11 mouse cellular contexts compared by ENCODE assay signal in the genomic region with DNA sequence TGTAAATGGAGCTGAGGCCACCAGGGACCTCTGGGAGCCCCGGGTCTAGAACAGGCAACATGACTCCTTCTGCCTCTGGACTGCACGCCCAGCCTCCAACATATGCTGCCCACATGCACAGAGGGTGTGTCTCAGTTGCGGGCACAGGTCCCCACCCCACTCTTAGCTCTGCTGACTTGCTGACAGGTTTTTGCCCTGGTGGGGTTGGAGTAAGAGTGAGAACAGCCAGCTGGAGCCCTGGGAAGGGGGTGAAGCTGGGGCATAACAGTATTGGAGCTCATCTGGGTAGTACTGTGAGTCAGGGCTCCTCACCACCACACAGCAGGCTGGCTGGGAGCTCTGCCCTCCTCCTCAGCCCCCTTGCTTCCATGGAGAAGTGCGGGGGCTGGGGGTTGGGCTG.
A peak's percentile ranks its signal among the peaks of the same experiment; 100 is the strongest.
DNase-seq lines count a peak whose midpoint lies in the region; ATAC-seq and TF ChIP-seq lines count a peak whose summit lies in the region.
"Had no signal": no experiment of that assay in that cellular context is flagged by ENCODE, and none has a peak within 500 bp of the region (broad histone marks: within the 10 kb centered on the region; RNA-seq: fewer than 3 reads in every experiment).

No protein-coding gene starts in this region.

- in situ Hi-C loops in CH12.LX (cut with MboI; ENCODE audit: low pct_ligation_motif_present, low pct_unique_long_range_greater_than_20kb, low sequenced_read_pairs): no loop called here

- no peak for DNase-seq in hindbrain, embryonic 10.5 days (ENCODE audit: low spot score)
- peak; percentile 41 for DNase-seq in CH12.LX (ENCODE audit: extremely low read depth)
- DNase-seq in embryonic facial prominence, embryonic 10.5 days (ENCODE audit: low spot score): no peak
- no peak for DNase-seq in retina, embryonic 14.5 days (ENCODE audit: low spot score)
- DNase-seq in gastrocnemius, adult 18-20 months (ENCODE audit: low spot score): no peak
- DNase-seq in adrenal gland, postnatal 25 days: no peak
- DNase-seq: cerebellum, postnatal 10 days; gastrocnemius, adult 2 months; lung, postnatal 36 days had no signal

- TF ChIP-seq CTCF in CH12.LX (conservative IDR thresholded peaks at IDR 0.05 in 1 of 2, IDR thresholded peaks at IDR 0.05 in 1 of 2; ENCODE audit: low read depth in 2 of 2, low read length in 2 of 2): no peak

- H3K27ac ChIP-seq in hindbrain, embryonic 12.5 days: no peak overlapping the region
- H3K27ac ChIP-seq in hindbrain, embryonic 10.5 days: no peak overlapping the region
- peak overlapping the region; percentile 7; the same call in 1 of the 2 replicates for H3K27ac ChIP-seq in CH12.LX (ENCODE audit: insufficient read depth, low read depth)
- H3K27ac ChIP-seq in embryonic facial prominence, embryonic 10.5 days (replicated peaks): peak overlapping the region; percentile 7; the same call in 1 of the 2 replicates
- peak overlapping the region; percentile 5; the same call in 1 of the 2 replicates for H3K27ac ChIP-seq in macrophage
- H3K27ac ChIP-seq: gastrocnemius, adult 2 months had no signal

- 0 out of 2 replicates have a peak, but pooled peaks cover 14% of the 10 kb centered on the region for H3K4me1 ChIP-seq in hindbrain, embryonic 12.5 days
- H3K4me1 ChIP-seq in hindbrain, embryonic 10.5 days (replicated peaks): peaks cover 28% of the 10 kb centered on the region
- peaks cover 15 to 65% of the 10 kb centered on the region in 2 experiments for H3K4me1 ChIP-seq in CH12.LX (ENCODE audit: control insufficient read depth in 1 of 2, insufficient read depth in 2 of 2)
- H3K4me1 ChIP-seq in embryonic facial prominence, embryonic 10.5 days: peaks cover 22% of the 10 kb centered on the region

- no peak overlapping the region for H3K9ac ChIP-seq in hindbrain, embryonic 12.5 days
- no peak overlapping the region for H3K9ac ChIP-seq in CH12.LX (ENCODE audit: insufficient read depth, low read depth)

- H3K4me3 ChIP-seq in hindbrain, embryonic 12.5 days: no peak overlapping the region
- no peak overlapping the region for H3K4me3 ChIP-seq in hindbrain, embryonic 10.5 days
- H3K4me3 ChIP-seq in CH12.LX (replicated peaks in 1 of 3; ENCODE audit: low read depth in 2 of 3, low read length in 2 of 3, poor library complexity in 1 of 3) (no peak overlapping the region), macrophage (ENCODE audit: inconsistent target) (no peak overlapping the region)
- H3K4me3 ChIP-seq in embryonic facial prominence, embryonic 10.5 days: no peak overlapping the region
- H3K4me3 ChIP-seq: gastrocnemius, adult 2 months had no signal

- H3K79me2 ChIP-seq in CH12.LX (replicated peaks; ENCODE audit: control insufficient read depth, extremely low read depth, insufficient read depth, poor library complexity, severe bottlenecking) (no peaks in the 10 kb centered on the region), macrophage (ENCODE audit: inconsistent target) (no peaks in the 10 kb centered on the region)

- H3K27me3 ChIP-seq in hindbrain, embryonic 12.5 days: no peaks in the 10 kb centered on the region
- H3K27me3 ChIP-seq in hindbrain, embryonic 10.5 days (ENCODE audit: insufficient read depth, poor library complexity, severe bottlenecking): no peaks in the 10 kb centered on the region
- no peaks in the 10 kb centered on the region for H3K27me3 ChIP-seq in CH12.LX (replicated peaks)
- H3K27me3 ChIP-seq in embryonic facial prominence, embryonic 10.5 days (replicated peaks; ENCODE audit: low read depth, poor library complexity, severe bottlenecking): no peaks in the 10 kb centered on the region

- no peak for TF ChIP-seq RAD21 in CH12.LX (IDR thresholded peaks at IDR 0.05; ENCODE audit: low read depth, low read length)

- no peak for TF ChIP-seq POLR2A in CH12.LX (IDR thresholded peaks at IDR 0.05; ENCODE audit: low read depth, low read length)

- 75% methylated on average over 4 of the region's 4 CpGs for WGBS in hindbrain, embryonic 12.5 days
- WGBS in hindbrain, embryonic 10.5 days: 77% methylated on average over 4 of the region's 4 CpGs
- WGBS in embryonic facial prominence, embryonic 10.5 days: 71% methylated on average over 4 of the region's 4 CpGs
- WGBS in macrophage (ENCODE audit: missing documents): 95% methylated on average over 3 of the region's 4 CpGs

- H3K4me2 ChIP-seq in hindbrain, embryonic 12.5 days (replicated peaks): no peak overlapping the region
- H3K4me2 ChIP-seq in CH12.LX (ENCODE audit: insufficient read depth, low read depth, poor library complexity, severe bottlenecking): no peak overlapping the region

- no peak for TF ChIP-seq EP300 in CH12.LX (IDR thresholded peaks at IDR 0.05; ENCODE audit: low read length)

- 0 out of 2 replicates have a peak, but pooled peaks cover under 1% of the 10 kb centered on the region for H3K9me3 ChIP-seq in hindbrain, embryonic 12.5 days (replicated peaks)
- H3K9me3 ChIP-seq in hindbrain, embryonic 10.5 days: no peaks in the 10 kb centered on the region
- H3K9me3 ChIP-seq in CH12.LX (replicated peaks; ENCODE audit: low read length): no peaks in the 10 kb centered on the region
- no peaks in the 10 kb centered on the region for H3K9me3 ChIP-seq in embryonic facial prominence, embryonic 10.5 days

- H3K36me3 ChIP-seq in hindbrain, embryonic 12.5 days: no peaks in the 10 kb centered on the region
- no peaks in the 10 kb centered on the region for H3K36me3 ChIP-seq in hindbrain, embryonic 10.5 days
- H3K36me3 ChIP-seq in CH12.LX (replicated peaks in 1 of 2; ENCODE audit: control insufficient read depth in 1 of 2, insufficient read depth in 1 of 2, low read length in 1 of 2): peaks cover 0 to under 1% of the 10 kb centered on the region in 2 experiments
- no peaks in the 10 kb centered on the region for H3K36me3 ChIP-seq in embryonic facial prominence, embryonic 10.5 days (replicated peaks)
- H3K36me3 ChIP-seq in macrophage (ENCODE audit: inconsistent target): no peaks in the 10 kb centered on the region

- 0 out of 2 replicates have a peak, but pooled peaks have one; percentile 26 for ATAC-seq in hindbrain, embryonic 12.5 days (ENCODE audit: low FRiP score)

- dilution Hi-C loops in CH12.LX (cut with MboI; ENCODE audit: extremely low pct_ligation_motif_present, extremely low pct_unique_long_range_greater_than_20kb, low sequenced_read_pairs): no loop called here

TF ChIP-seq in CH12.LX, 34 proteins besides CTCF, POLR2A, EP300 and RAD21:
- TF ChIP-seq MYC (IDR thresholded peaks at IDR 0.05; ENCODE audit: low read depth, low read length) (no peak), MAZ (IDR thresholded peaks at IDR 0.05; ENCODE audit: low read depth, low read length) (no peak), ETS1 (conservative IDR thresholded peaks at IDR 0.05; ENCODE audit: low read depth, low read length) (peak; percentile 35; the same call in 1 of the 2 replicates), MEF2A (IDR thresholded peaks at IDR 0.05; ENCODE audit: borderline replicate concordance, low read depth, low read length) (no peak), MXI1 (IDR thresholded peaks at IDR 0.05; ENCODE audit: low read depth, low read length) (no peak), SIN3A (IDR thresholded peaks at IDR 0.05; ENCODE audit: low read length) (0 out of 2 replicates have a peak, but pooled peaks have one; percentile 32), IRF4 (IDR thresholded peaks at IDR 0.05; ENCODE audit: low read depth, low read length) (no peak), CHD2 (IDR thresholded peaks at IDR 0.05; ENCODE audit: low read length) (no peak), BHLHE40 (IDR thresholded peaks at IDR 0.05; ENCODE audit: low read depth, low read length) (0 out of 2 replicates have a peak, but pooled peaks have one; percentile 13), NRF1 (IDR thresholded peaks at IDR 0.05; ENCODE audit: low read depth, low read length) (no peak), USF2 (conservative IDR thresholded peaks at IDR 0.05; ENCODE audit: low read depth, low read length) (no peak), USF1 (IDR thresholded peaks at IDR 0.05; ENCODE audit: low read depth, low read length) (no peak)

Comparison
In these comparisons a context has a peak if more than half of its experiments do, and no peak if none do; other contexts are left out.
1. H3K27ac ChIP-seq: peak in CH12.LX (single experiment), embryonic facial prominence, embryonic 10.5 days (single experiment) and macrophage (single experiment); none in hindbrain, embryonic 12.5 days (single experiment) and hindbrain, embryonic 10.5 days (single experiment).